Mouse (Mus musculus) neural tube, embryonic 13.5 days (tissue): Measurements from ENCODE around the gene Syt13. TPM values are rescaled to one million over a fixed set of nuclear protein-coding genes. Genes with fewer than 3 reads are reported as not detected.

ENCODE experiments used
- ATAC-seq: fragments of 200-750 bp; cut with Nextera tagmentation; 2 replicates; pipeline ENCODE4 v1.8.0; 2017; ENCODE audit warnings: low read depth, mild to moderate bottlenecking, moderate TSS enrichment, moderate library complexity
- H3K27ac ChIP-seq: fragments of 300-500 bp; sonication (generic); replicated peaks from 2 replicates; pipeline ENCODE4 v1.5.1; 2015; ENCODE audit warnings: moderate library complexity, mild to moderate bottlenecking, inconsistent platforms
- H3K27me3 ChIP-seq: fragments of 300-500 bp; sonication (generic); 2 replicates; pipeline ENCODE4 v1.6.1; 2015; ENCODE audit warnings: mild to moderate bottlenecking, inconsistent platforms
- H3K36me3 ChIP-seq: fragments of 300-500 bp; sonication (generic); 2 replicates; pipeline ENCODE4 v1.6.1; 2015; ENCODE audit warnings: mild to moderate bottlenecking, inconsistent platforms
- H3K4me1 ChIP-seq: fragments of 300-500 bp; sonication (generic); replicated peaks from 2 replicates; pipeline ENCODE4 v1.6.1; 2015; ENCODE audit warnings: inconsistent platforms
- H3K4me2 ChIP-seq: fragments of 300-500 bp; sonication (generic); 2 replicates; pipeline ENCODE4 v1.6.1; 2015; ENCODE audit warnings: inconsistent platforms, mild to moderate bottlenecking, moderate library complexity
- H3K4me3 ChIP-seq: fragments of 300-500 bp; sonication (generic); 2 replicates; pipeline ENCODE4 v1.5.1; 2015; ENCODE audit warnings: mild to moderate bottlenecking, inconsistent platforms
- H3K9ac ChIP-seq: fragments of 300-500 bp; sonication (generic); 2 replicates; pipeline ENCODE4 v1.6.1; 2015; ENCODE audit warnings: moderate library complexity, mild to moderate bottlenecking, inconsistent platforms
- H3K9me3 ChIP-seq: fragments of 300-500 bp; sonication (generic); 2 replicates; pipeline ENCODE4 v1.6.1; 2016; ENCODE audit warnings: inconsistent platforms
- WGBS: fragments of 180-500 bp; shearing (Covaris S2); methylation state at CpG from one replicate; pipeline ENCODE4 v1.1.7; 2015; 5-methylcytosine and 5-hydroxymethylcytosine counted together
- polyA plus RNA-seq: library from polyadenylated mRNA; unstranded; fragments of >200 nt; fragmentation: Nextera tagmentation; extraction: Ambion mirVana; gene quantifications from 2 replicates; pipeline ENCODE4 v1.2.1, GENCODE M21; 2015

The Syt13 gene
- polyA plus RNA-seq, 1 experiment from 2014 or later, result 52.3 TPM

DNA sequence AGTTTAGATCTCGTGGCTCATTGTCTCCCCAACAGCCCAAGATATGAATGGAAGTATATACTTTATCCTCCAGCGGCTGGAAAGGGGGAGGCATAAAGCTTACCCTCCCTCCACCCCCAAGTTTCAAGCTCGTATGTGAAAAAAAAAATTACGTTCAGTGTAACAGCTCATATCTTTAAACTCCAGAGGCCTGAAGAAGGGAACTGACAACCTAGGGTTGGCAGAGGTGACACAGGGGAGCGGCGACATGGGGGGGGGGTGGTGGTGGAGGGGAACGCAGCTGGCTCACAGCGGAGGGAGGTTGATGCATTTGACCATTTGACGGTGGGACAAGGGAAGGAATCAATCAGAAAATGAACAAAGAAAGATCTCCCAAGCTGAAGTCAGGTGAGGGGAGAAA, 56.2 kb downstream of the Syt13 start:
- WGBS, result 81% methylated on average over 9 of the region's 9 CpGs
- no peak overlapping the region for H3K4me2 ChIP-seq
- H3K27ac ChIP-seq, result no peak overlapping the region
- no peaks in the 10 kb centered on the region for H3K9me3 ChIP-seq
- peaks cover 49% of the 10 kb centered on the region for H3K36me3 ChIP-seq
- H3K4me1 ChIP-seq, result peaks cover 16% of the 10 kb centered on the region
- no peak overlapping the region for H3K4me3 ChIP-seq
- ATAC-seq, result no peak
- no peaks in the 10 kb centered on the region for H3K27me3 ChIP-seq
- no peak overlapping the region for H3K9ac ChIP-seq

DNA sequence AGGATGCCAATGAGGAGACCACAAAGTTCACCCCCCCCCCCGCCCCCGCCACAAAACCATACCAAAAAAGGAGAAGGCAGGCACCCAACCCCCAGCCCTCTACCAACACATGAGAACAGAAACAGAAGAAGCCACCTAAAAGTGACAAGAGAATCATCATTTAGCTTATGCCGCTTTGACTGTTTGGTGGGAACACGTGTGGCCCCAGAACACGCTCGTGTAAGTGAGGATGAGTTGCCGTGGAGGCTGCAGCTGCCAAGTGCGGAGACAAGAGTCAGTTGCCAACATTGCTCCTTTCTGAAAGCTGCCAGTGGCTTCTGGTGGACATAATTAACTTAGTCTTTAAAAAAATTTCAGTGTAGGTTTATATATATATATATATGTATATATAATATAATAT, 56.6 kb downstream of the Syt13 start:
- 95% methylated on average over 8 of the region's 8 CpGs for WGBS
- H3K4me3 ChIP-seq, result no peak overlapping the region

DNA sequence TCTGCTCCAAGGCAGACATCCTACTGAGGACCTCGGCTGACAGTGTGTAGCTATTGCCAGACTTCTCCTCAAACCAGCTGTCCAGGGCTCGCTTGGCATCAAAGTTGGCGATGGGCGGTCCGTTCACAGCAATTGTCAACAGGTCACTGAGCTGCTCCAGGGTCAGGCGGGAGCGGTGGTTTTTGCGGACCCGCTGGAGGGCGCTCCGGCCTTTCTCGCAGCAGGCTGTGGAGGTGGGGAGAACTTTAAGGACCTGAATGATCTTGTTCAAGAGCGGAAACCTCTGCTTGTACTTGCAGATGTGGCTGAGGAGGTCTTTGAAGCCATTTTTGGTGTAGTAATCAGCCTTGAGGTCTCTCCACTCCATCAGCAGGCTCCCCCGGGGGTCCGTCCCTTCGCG, 57.2 kb downstream of the Syt13 start:
- 94% methylated on average over 17 of the region's 17 CpGs for WGBS

More for the DNA sequence above, 56.6 kb downstream of the Syt13 start:
- H3K9ac ChIP-seq, result no peak overlapping the region
- H3K9me3 ChIP-seq, result no peaks in the 10 kb centered on the region
- no peak for ATAC-seq
- no peak overlapping the region for H3K4me2 ChIP-seq
- H3K4me1 ChIP-seq, result peaks cover 13% of the 10 kb centered on the region
- no peaks in the 10 kb centered on the region for H3K27me3 ChIP-seq
- peaks cover 49% of the 10 kb centered on the region for H3K36me3 ChIP-seq
- no peak overlapping the region for H3K27ac ChIP-seq

DNA sequence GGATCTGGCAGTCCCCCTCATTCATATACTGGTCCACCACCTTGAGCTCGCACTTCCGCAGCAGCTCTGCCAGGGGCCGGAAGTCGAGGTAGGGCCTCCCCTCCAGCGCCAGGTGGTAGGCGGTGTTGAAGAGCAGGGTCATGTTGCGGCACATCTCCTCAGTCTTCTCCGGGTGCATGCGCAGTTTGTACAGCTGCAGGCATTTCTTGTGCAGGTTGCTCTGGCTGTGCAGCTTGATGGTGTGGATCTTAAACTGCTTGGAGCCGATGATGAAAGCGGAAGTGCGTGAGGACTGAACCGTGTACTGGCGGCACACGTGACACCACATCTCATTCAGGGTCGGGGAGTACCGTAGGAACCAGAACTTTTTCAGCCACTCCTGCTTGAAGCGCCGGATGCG, 58.7 kb downstream of the Syt13 start:
- no peak overlapping the region for H3K4me3 ChIP-seq
- WGBS, result 96% methylated on average over 20 of the region's 20 CpGs
- H3K9ac ChIP-seq, result no peak overlapping the region
- no peak overlapping the region for H3K4me2 ChIP-seq
- no peaks in the 10 kb centered on the region for H3K27me3 ChIP-seq
- H3K9me3 ChIP-seq, result no peaks in the 10 kb centered on the region
- H3K27ac ChIP-seq, result no peak overlapping the region
- ATAC-seq, result no peak
- no peaks in the 10 kb centered on the region for H3K4me1 ChIP-seq
- H3K36me3 ChIP-seq, result peaks cover 56% of the 10 kb centered on the region

More for the DNA sequence above, 57.2 kb downstream of the Syt13 start:
- Histone ChIP-seq H3K4me2 (no peak overlapping the region), H3K4me1 (peaks cover 11% of the 10 kb centered on the region), H3K27ac (no peak overlapping the region), H3K27me3 (no peaks in the 10 kb centered on the region), H3K36me3 (peaks cover 49% of the 10 kb centered on the region), H3K9me3 (no peaks in the 10 kb centered on the region), H3K4me3 (no peak overlapping the region), H3K9ac (no peak overlapping the region)
- no peak for ATAC-seq

DNA sequence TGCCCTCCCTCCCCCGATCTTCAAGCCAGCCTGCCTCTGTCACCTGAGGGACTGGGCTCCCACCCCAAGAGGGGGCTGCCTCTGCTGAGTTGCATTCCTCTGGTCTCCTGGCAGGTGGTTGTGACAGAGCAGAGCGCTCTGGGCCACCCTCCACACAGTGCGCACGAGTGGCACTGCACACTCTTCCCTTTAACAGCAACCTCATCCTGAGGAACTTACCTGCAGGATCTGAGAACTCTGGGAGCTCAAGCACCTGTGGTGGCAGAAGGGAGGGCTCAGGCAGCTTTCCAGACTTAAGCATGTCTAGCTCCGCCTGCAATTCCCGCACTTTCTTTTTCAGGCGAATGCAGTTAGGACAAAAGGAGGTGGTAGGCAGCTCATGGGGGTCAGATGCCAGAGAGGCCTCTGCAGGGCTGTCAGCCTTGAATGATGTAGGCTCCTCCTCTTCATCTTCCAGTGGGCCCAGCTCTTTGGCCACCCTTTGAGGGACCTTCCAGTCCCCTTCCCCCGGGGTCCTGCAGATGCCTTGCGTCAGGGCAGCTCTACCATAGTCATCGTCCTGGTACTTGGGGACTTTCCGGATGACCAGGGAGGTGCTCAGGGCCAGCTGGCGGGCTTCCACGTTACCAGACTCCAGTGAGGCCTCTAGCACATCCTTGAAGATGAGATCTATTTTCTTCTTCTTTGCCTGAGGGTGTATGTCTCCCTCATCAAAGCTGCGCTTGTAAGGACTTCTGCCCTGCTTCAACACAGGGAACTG, 60.3 kb downstream of the Syt13 start:
- Histone ChIP-seq H3K4me3 (no peak overlapping the region), H3K27me3 (no peaks in the 10 kb centered on the region), H3K27ac (no peak overlapping the region), H3K9ac (no peak overlapping the region), H3K36me3 (peaks cover 72% of the 10 kb centered on the region), H3K4me2 (no peak overlapping the region), H3K9me3 (no peaks in the 10 kb centered on the region), H3K4me1 (no peaks in the 10 kb centered on the region)
- 67% methylated on average over 14 of the region's 14 CpGs for WGBS
- ATAC-seq, result no peak

DNA sequence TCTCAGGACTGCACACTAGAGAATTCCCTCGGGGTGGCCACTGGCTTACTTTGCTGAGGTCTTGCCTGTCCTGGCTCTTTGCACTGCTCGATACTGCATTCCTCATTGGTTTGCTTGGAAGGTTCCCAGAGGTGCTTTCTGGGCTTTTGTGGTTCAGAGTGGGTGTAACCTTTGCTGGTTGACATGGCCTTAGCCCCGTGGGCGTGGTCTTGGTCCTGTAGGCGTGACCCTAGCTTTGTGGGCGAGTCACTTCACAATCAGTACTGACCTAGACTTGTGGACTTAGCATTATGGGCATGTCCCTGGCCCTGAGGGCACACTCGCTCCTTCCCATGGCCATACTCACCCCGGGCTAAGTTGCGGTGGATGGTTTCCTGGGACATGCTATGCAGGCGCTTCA, 65.3 kb downstream of the Syt13 start:
- Histone ChIP-seq H3K9ac (no peak overlapping the region), H3K9me3 (no peaks in the 10 kb centered on the region), H3K27me3 (no peaks in the 10 kb centered on the region), H3K27ac (no peak overlapping the region), H3K4me3 (no peak overlapping the region), H3K4me2 (no peak overlapping the region), H3K36me3 (peaks cover 34% of the 10 kb centered on the region), H3K4me1 (no peaks in the 10 kb centered on the region)
- WGBS, result 90% methylated on average over 10 of the region's 10 CpGs
- ATAC-seq, result no peak

DNA sequence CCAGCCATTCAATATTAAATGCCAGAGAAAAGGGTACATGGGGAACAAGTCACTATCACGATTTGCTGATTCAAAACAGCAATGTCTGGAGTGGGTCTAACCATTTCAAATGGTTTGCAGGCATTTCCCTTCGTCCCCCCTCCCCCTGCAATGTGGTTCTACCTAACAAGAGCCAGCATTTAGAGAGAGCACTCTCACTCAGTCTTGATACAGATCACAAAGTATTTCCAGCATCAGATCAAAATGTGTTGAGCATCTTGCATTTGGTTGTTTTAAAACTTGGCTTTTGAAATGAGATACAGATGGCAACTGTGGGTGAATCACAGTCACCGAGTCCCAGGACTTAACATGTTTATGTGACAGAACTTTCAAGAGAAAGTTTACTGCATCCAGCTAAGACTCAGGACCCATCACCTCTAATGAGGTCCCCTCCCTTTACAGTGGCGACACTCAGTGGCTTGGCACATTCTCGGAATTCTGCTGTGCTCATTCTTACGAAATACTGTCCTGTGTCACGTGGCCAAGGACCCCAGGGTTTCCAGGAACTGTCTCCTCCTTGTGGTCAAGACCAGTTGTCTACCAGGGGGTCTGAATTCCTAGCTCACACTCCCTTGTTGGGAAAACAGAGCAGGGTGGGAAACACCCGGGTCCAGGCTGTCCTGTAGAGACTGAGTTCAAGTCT, 67.8 kb downstream of the Syt13 start:
- Histone ChIP-seq H3K27ac (no peak overlapping the region), H3K9ac (no peak overlapping the region), H3K4me1 (peaks cover 2% of the 10 kb centered on the region; the same call in 1 of the 2 replicates), H3K36me3 (peaks cover 31% of the 10 kb centered on the region), H3K9me3 (no peaks in the 10 kb centered on the region), H3K4me3 (no peak overlapping the region), H3K4me2 (no peak overlapping the region), H3K27me3 (no peaks in the 10 kb centered on the region)
- 79% methylated on average over 8 of the region's 8 CpGs for WGBS
- ATAC-seq, result no peak

DNA sequence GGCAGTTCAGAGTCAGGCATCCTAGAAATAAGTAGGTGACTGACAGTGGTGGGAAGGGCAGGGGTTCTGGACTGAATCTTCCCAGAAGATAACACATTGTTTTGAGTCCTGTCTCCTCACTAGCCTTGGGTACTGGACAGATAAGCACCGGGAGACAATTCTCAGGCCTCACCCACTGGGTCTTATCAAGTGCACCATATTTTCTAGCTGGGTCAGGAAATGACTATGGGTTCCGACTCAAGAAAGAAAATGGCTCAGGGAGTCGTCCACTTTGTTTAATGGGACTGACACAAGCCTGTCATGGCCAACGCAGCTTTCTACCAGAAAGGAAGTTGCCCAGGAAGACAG, 68.3 kb downstream of the Syt13 start:
- Histone ChIP-seq H3K4me3 (no peak overlapping the region), H3K9me3 (no peaks in the 10 kb centered on the region)

DNA sequence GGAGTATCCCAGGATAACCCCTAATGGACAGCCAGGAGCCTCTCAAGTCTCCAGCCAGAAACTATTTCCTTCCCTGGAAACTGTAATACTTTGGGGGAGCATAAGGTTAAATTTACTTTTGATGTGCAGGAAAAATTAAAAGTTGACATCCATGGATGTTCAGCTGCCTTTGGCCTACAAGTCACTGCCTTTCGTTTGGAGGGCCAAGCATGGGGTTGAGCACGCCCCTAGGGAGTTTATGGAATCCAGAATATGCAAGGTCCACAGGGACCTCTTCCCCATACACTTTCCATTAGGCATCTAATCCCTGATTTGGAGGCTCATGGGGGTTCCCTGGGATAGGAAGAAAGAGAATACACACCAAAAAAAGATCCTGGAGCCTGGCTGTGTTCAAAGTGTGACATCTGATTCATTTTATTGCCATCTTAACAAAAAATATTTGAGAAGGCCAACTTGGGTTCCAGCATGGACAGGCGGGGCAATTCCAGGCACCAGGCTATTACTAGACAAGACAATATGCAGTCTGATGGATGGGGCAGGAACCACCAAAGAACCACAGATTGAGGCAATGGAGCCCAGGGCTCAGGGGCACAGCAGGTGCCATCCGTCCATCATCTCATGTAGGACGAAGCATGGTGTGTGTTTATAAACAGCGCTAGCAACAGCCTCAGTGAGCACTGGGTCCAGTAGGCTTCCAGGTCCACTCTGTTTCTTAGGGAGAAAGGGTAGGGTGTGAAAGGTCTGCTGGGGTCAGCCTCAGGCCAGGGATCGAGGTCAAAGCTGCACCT, 69.6 kb downstream of the Syt13 start:
- Histone ChIP-seq H3K9me3 (no peaks in the 10 kb centered on the region), H3K4me3 (no peak overlapping the region), H3K36me3 (peaks cover 20% of the 10 kb centered on the region), H3K27me3 (no peaks in the 10 kb centered on the region), H3K27ac (no peak overlapping the region), H3K9ac (no peak overlapping the region), H3K4me1 (peaks cover 16% of the 10 kb centered on the region), H3K4me2 (no peak overlapping the region)
- no peak for ATAC-seq
- 89% methylated on average over 7 of the region's 7 CpGs for WGBS

More for the DNA sequence above, 68.3 kb downstream of the Syt13 start:
- H3K9ac ChIP-seq, result no peak overlapping the region
- no peak overlapping the region for H3K4me2 ChIP-seq
- ATAC-seq, result no peak
- H3K4me1 ChIP-seq, result peaks cover 7% of the 10 kb centered on the region
- 84% methylated on average over 4 of the region's 4 CpGs for WGBS
- H3K27me3 ChIP-seq, result no peaks in the 10 kb centered on the region
- no peak overlapping the region for H3K27ac ChIP-seq
- peaks cover 28% of the 10 kb centered on the region for H3K36me3 ChIP-seq

DNA sequence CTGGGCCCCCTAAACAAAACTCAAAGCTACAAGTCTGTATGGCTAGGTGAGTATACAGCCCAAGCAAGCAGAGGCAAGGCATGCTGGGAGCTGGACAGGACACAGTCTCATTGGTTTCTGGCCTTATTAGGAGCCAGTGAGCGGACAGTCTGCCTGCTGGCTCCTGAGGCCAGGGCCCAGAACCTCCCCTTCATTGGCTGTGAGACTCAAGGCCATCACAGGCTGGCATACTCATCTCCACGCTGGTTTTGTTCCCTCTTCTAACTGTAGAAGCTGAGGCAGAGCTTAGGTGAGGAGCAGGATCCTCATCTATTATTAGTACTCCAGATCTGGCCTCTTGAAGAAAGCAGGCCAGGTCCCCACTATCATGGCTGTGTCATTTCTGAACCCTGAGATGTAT, 70.3 kb downstream of the Syt13 start:
- Histone ChIP-seq H3K4me2 (no peak overlapping the region), H3K9ac (no peak overlapping the region), H3K4me3 (no peak overlapping the region), H3K36me3 (peaks cover 14% of the 10 kb centered on the region), H3K9me3 (no peaks in the 10 kb centered on the region), H3K27me3 (no peaks in the 10 kb centered on the region), H3K4me1 (peaks cover 16% of the 10 kb centered on the region), H3K27ac (no peak overlapping the region)
- no peak for ATAC-seq
- 92% methylated on average over 2 of the region's 2 CpGs for WGBS

DNA sequence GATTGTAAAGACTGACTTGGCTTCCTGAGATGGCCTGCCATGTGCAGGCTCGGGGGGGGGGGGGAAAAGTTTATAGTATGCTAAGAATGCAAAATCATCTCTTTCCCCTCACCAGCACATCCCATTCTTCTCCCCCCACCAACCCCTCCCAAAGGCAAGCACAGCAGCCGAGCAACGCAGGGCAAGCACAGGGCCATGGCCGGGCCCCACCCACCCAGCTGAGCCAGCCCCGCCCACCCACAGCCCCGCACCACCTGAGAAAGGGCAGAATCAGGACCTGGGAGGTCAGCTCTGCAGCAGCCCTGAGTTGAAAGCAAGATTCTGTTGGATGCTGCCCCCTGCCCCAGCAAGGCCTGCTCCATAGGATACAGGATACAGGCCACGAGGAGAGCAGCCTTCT, 70.7 kb downstream of the Syt13 start:
- Histone ChIP-seq H3K4me1 (peaks cover 16% of the 10 kb centered on the region), H3K4me3 (no peak overlapping the region), H3K27me3 (no peaks in the 10 kb centered on the region), H3K9ac (no peak overlapping the region), H3K9me3 (no peaks in the 10 kb centered on the region), H3K4me2 (no peak overlapping the region), H3K36me3 (peaks cover 10% of the 10 kb centered on the region; the same call in 1 of the 2 replicates), H3K27ac (no peak overlapping the region)
- 47% methylated on average over 7 of the region's 7 CpGs for WGBS
- ATAC-seq, result no peak

DNA sequence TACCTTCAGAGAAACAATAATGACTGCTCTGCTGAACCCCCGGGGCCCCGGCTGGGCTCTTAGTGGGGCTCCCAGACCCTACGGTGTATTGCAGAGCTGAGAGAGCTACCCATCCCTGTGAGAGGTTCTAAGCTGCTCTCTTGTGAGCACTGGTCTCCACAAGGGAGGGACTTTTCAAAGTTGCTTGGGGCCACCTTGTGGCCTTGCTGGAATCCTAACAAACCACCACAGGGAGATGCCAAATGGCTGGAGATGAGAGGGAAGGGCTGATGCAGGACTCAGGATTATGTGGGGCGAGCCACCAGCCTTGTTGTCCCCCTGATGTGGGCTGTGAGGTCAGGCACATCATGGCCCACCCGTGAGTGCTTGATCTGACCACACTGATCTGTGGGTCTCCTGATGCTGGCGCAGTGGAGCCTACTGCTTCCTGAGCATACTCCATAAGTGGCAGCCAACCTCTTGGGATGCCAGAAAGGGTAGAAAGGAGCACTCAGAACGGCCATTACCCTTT, 72.3 kb downstream of the Syt13 start:
- H3K4me3 ChIP-seq, result no peak overlapping the region
- no peaks in the 10 kb centered on the region for H3K27me3 ChIP-seq
- 0 out of 2 replicates have a peak overlapping the region, but pooled peaks have one; percentile 5 for H3K9ac ChIP-seq
- H3K9me3 ChIP-seq, result no peaks in the 10 kb centered on the region
- 85% methylated on average over 7 of the region's 7 CpGs for WGBS
- peaks cover 16% of the 10 kb centered on the region for H3K4me1 ChIP-seq
- no peak overlapping the region for H3K27ac ChIP-seq
- H3K4me2 ChIP-seq, result no peak overlapping the region
- peaks cover 14% of the 10 kb centered on the region for H3K36me3 ChIP-seq
- no peak for ATAC-seq
